Mouse (Mus musculus): ENCODE results near the gene Utp4. TPM values are rescaled to one million over a fixed set of nuclear protein-coding genes. Genes with fewer than 3 reads are reported as not detected.

The Utp4 gene
- polyA plus RNA-seq, 1 experiment = 67.3 TPM

DNA sequence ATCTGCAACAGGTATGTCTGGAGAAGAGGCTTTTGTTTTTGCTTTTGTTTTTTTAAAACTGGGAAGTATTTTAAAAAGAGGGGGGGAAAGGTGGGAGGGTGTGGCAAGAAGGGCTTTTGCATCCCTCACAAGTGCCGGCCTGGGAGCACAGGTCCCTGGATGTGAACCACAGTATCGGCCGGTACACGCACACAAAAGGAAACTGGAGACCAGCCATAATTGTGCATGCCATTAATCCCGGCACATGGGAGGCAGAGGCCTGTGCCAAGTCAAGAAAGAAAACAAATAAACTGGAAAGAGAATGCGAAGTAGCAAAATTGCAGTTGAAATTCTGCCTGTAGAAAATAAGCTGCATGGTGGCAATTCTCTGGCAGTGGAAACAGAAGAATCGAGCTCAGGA is 14.9 kb downstream of the Utp4 start:
- Histone ChIP-seq H3K36me3 (ENCODE audit: control insufficient read depth, insufficient read depth) (peaks cover 82% of the 10 kb centered on the region), H3K79me2 (ENCODE audit: control insufficient read depth, insufficient read depth) (peaks cover under 1% of the 10 kb centered on the region), H3K27me3 (ENCODE audit: control insufficient read depth, insufficient read depth, insufficient read length) (no peaks in the 10 kb centered on the region), H3K4me3 (ENCODE audit: insufficient read depth, poor library complexity, severe bottlenecking) (no peak overlapping the region), H3K79me3 (ENCODE audit: low read depth) (peaks cover 8% of the 10 kb centered on the region), H3ac (ENCODE audit: control insufficient read depth, insufficient read length, low read depth) (no peak overlapping the region)
- no peak for TF ChIP-seq MYOG (IDR thresholded peaks at IDR 0.05; ENCODE audit: control insufficient read depth, extremely low read depth, insufficient read length)
- no peak for TF ChIP-seq MAX (IDR thresholded peaks at IDR 0.05)
- TF ChIP-seq USF1 (IDR thresholded peaks at IDR 0.05; ENCODE audit: low read depth) = no peak
- no peak for TF ChIP-seq CTCF (IDR thresholded peaks at IDR 0.05; ENCODE audit: control insufficient read depth, insufficient read depth, insufficient read length)
- no peak for TF ChIP-seq MYOD1 (IDR thresholded peaks at IDR 0.05; ENCODE audit: control insufficient read depth, insufficient read length, low read depth)
- TF ChIP-seq CEBPB (IDR thresholded peaks at IDR 0.05; ENCODE audit: low read depth) = no peak
- no peak for TF ChIP-seq FOSL1 (IDR thresholded peaks at IDR 0.05; ENCODE audit: insufficient read depth, low read length, poor library complexity, severe bottlenecking)

DNA sequence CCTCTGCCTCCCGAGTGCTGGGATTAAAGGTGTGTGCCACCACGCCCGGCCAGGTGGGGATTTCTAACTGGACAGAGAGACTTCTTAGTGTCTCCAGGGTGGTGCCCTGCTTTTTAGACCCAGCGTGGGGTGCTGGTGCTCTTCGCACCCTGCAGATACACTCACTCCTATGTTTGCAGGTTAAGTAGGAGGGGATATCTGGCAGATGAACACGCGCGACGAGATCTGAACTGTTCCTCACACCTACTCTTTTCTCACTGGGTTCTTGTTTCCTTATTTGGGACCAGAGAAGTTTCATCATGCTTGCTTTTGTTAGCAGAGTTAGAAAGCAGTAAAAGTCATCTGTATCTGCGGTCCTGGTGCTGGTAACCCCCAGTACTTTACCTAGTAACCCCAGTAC is 20.2 kb downstream of the Utp4 start:
- TF ChIP-seq USF1 (IDR thresholded peaks at IDR 0.05; ENCODE audit: low read depth) (no peak), CEBPB (IDR thresholded peaks at IDR 0.05; ENCODE audit: low read depth) (no peak), MYOD1 (IDR thresholded peaks at IDR 0.05; ENCODE audit: control insufficient read depth, insufficient read length, low read depth) (no peak), CTCF (IDR thresholded peaks at IDR 0.05; ENCODE audit: control insufficient read depth, insufficient read depth, insufficient read length) (no peak), MYOG (IDR thresholded peaks at IDR 0.05; ENCODE audit: control insufficient read depth, extremely low read depth, insufficient read length) (no peak), MAX (IDR thresholded peaks at IDR 0.05) (no peak), FOSL1 (IDR thresholded peaks at IDR 0.05; ENCODE audit: insufficient read depth, low read length, poor library complexity, severe bottlenecking) (no peak)
- Histone ChIP-seq H3K79me2 (ENCODE audit: control insufficient read depth, insufficient read depth) (no peaks in the 10 kb centered on the region), H3K79me3 (ENCODE audit: low read depth) (peaks cover 3% of the 10 kb centered on the region), H3ac (ENCODE audit: control insufficient read depth, insufficient read length, low read depth) (no peak overlapping the region), H3K4me3 (ENCODE audit: insufficient read depth, poor library complexity, severe bottlenecking) (no peak overlapping the region), H3K36me3 (ENCODE audit: control insufficient read depth, insufficient read depth) (peaks cover 79% of the 10 kb centered on the region), H3K27me3 (ENCODE audit: control insufficient read depth, insufficient read depth, insufficient read length) (no peaks in the 10 kb centered on the region)

DNA sequence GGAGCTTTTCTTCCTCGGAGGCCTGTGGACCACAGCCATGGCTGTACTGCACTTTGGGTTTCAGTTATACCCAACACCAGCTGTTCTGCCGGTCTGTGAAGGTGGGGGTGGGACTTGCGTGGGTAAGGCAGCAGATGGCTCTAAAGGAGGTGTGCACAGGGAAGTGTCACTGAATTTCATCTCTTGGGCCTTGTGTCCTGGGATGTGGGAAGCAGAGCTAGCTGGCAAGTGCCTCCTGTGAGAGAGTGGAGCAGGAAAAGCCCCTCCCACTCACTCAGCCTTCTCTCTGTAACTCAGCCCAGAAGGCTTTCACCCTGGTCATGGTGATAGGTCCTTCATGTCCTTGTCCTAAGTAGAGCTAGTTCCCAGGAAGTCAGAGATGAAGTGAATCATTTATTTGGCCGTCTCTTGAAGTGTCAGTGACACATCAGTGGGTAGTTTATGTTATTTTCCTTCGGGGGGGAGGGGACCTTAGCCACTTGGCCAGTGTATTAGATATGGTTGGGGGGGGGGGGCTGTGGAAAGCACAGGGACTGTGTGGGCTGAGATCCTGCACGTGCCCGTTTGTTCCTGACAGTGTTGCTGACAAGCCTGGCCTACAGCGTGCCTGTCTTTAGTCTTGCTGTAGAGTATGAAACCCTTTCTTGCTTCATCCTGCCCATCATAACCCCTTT is 26.4 kb downstream of the Utp4 start:
- Histone ChIP-seq H3ac (ENCODE audit: control insufficient read depth, insufficient read length, low read depth) (no peak overlapping the region), H3K79me2 (ENCODE audit: control insufficient read depth, insufficient read depth) (no peaks in the 10 kb centered on the region), H3K27me3 (ENCODE audit: control insufficient read depth, insufficient read depth, insufficient read length) (no peaks in the 10 kb centered on the region), H3K36me3 (ENCODE audit: control insufficient read depth, insufficient read depth) (peaks cover 95% of the 10 kb centered on the region), H3K4me3 (ENCODE audit: insufficient read depth, poor library complexity, severe bottlenecking) (no peak overlapping the region), H3K79me3 (ENCODE audit: low read depth) (no peaks in the 10 kb centered on the region)
- no peak for TF ChIP-seq FOSL1 (IDR thresholded peaks at IDR 0.05; ENCODE audit: insufficient read depth, low read length, poor library complexity, severe bottlenecking)
- no peak for TF ChIP-seq USF1 (IDR thresholded peaks at IDR 0.05; ENCODE audit: low read depth)
- no peak for TF ChIP-seq CTCF (IDR thresholded peaks at IDR 0.05; ENCODE audit: control insufficient read depth, insufficient read depth, insufficient read length)
- TF ChIP-seq CEBPB (IDR thresholded peaks at IDR 0.05; ENCODE audit: low read depth) = no peak
- TF ChIP-seq MYOG (IDR thresholded peaks at IDR 0.05; ENCODE audit: control insufficient read depth, extremely low read depth, insufficient read length) = no peak
- no peak for TF ChIP-seq MAX (IDR thresholded peaks at IDR 0.05)
- TF ChIP-seq MYOD1 (IDR thresholded peaks at IDR 0.05; ENCODE audit: control insufficient read depth, insufficient read length, low read depth) = no peak

DNA sequence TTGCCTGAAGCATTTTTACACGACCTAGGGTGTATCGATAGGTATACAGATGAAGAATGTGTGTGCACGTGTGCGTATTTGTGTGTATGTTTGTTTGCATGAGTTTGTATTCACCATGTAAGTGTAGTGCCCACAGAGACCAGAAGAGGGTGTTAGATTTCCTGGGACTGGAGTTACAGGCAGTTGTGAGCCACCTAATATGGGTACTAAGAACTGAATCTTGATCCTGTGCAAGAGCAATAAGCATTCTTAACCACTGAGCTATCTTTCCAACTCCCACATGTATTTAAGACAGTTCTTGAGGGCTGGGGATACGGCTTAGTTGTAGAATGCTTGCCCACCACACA is 26.9 kb downstream of the Utp4 start:
- Histone ChIP-seq H3K4me3 (ENCODE audit: insufficient read depth, poor library complexity, severe bottlenecking) (no peak overlapping the region), H3K79me2 (ENCODE audit: control insufficient read depth, insufficient read depth) (no peaks in the 10 kb centered on the region), H3K27me3 (ENCODE audit: control insufficient read depth, insufficient read depth, insufficient read length) (no peaks in the 10 kb centered on the region), H3K79me3 (ENCODE audit: low read depth) (no peaks in the 10 kb centered on the region), H3ac (ENCODE audit: control insufficient read depth, insufficient read length, low read depth) (no peak overlapping the region), H3K36me3 (ENCODE audit: control insufficient read depth, insufficient read depth) (peaks cover 90% of the 10 kb centered on the region)
- TF ChIP-seq CEBPB (IDR thresholded peaks at IDR 0.05; ENCODE audit: low read depth) (no peak), USF1 (IDR thresholded peaks at IDR 0.05; ENCODE audit: low read depth) (no peak), MYOG (IDR thresholded peaks at IDR 0.05; ENCODE audit: control insufficient read depth, extremely low read depth, insufficient read length) (no peak), FOSL1 (IDR thresholded peaks at IDR 0.05; ENCODE audit: insufficient read depth, low read length, poor library complexity, severe bottlenecking) (no peak), MAX (IDR thresholded peaks at IDR 0.05) (no peak), MYOD1 (IDR thresholded peaks at IDR 0.05; ENCODE audit: control insufficient read depth, insufficient read length, low read depth) (no peak), CTCF (IDR thresholded peaks at IDR 0.05; ENCODE audit: control insufficient read depth, insufficient read depth, insufficient read length) (no peak)

DNA sequence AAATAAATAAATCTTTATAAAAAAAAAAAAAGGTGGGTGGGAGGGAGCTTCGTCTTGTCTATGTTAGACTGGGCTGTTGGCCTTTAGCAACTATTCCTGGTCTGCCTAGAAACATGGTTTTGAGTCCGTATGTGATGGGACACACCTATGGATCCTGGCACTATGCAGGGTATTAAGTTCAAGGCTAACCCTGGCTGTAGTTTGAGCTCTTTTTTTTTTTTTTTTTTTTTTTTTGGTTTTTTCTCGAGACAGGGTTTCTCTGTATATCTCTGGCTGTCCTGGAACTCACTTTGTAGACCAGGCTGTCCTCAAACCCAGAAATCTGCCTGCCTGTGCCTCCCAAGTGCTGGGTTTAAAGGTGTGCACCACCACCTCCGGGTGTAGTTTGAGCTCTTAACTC is 30.6 kb downstream of the Utp4 start:
- H3K79me2 ChIP-seq (ENCODE audit: control insufficient read depth, insufficient read depth) = no peaks in the 10 kb centered on the region
- no peak for TF ChIP-seq USF1 (IDR thresholded peaks at IDR 0.05; ENCODE audit: low read depth)
- TF ChIP-seq CTCF (IDR thresholded peaks at IDR 0.05; ENCODE audit: control insufficient read depth, insufficient read depth, insufficient read length) = no peak
- no peak for TF ChIP-seq MYOD1 (IDR thresholded peaks at IDR 0.05; ENCODE audit: control insufficient read depth, insufficient read length, low read depth)
- TF ChIP-seq MYOG (IDR thresholded peaks at IDR 0.05; ENCODE audit: control insufficient read depth, extremely low read depth, insufficient read length) = no peak
- no peak for TF ChIP-seq MAX (IDR thresholded peaks at IDR 0.05)
- TF ChIP-seq CEBPB (IDR thresholded peaks at IDR 0.05; ENCODE audit: low read depth) = no peak
- no peak for TF ChIP-seq FOSL1 (IDR thresholded peaks at IDR 0.05; ENCODE audit: insufficient read depth, low read length, poor library complexity, severe bottlenecking)
- no peaks in the 10 kb centered on the region for H3K79me3 ChIP-seq (ENCODE audit: low read depth)
- no peaks in the 10 kb centered on the region for H3K27me3 ChIP-seq (ENCODE audit: control insufficient read depth, insufficient read depth, insufficient read length)
- H3ac ChIP-seq (ENCODE audit: control insufficient read depth, insufficient read length, low read depth) = no peak overlapping the region
- H3K36me3 ChIP-seq (ENCODE audit: control insufficient read depth, insufficient read depth) = peaks cover 57% of the 10 kb centered on the region
- no peak overlapping the region for H3K4me3 ChIP-seq (ENCODE audit: insufficient read depth, poor library complexity, severe bottlenecking)
